Mouse (Mus musculus) heart, adult 2 months (tissue): ENCODE data around the gene Tmem236. TPM values are rescaled to one million over a fixed set of nuclear protein-coding genes. Genes with fewer than 3 reads are reported as not detected.

ENCODE experiments used
- DNase-seq, 2 experiments: peaks; one replicate each; pipeline ENCODE4 v3.0.0; 2021
- H3K27ac ChIP-seq: fragments of 200-600 bp; 2 replicates; pipeline ENCODE4 v1.8.1; 2022
- H3K27me3 ChIP-seq: fragments of 200-500 bp; 2 replicates; pipeline ENCODE4 v1.6.1; 2012; ENCODE audit warnings: mild to moderate bottlenecking, low read length, inconsistent platforms, mixed read lengths; ENCODE audit not compliant: control insufficient read depth, insufficient read depth
- H3K36me3 ChIP-seq: fragments of 200-500 bp; 2 replicates; pipeline ENCODE4 v1.6.1; 2012; ENCODE audit warnings: low read length, inconsistent platforms; ENCODE audit not compliant: control insufficient read depth, insufficient read depth
- H3K4me1 ChIP-seq: fragments of 200-500 bp; 2 replicates; pipeline ENCODE4 v1.6.1; 2011; ENCODE audit warnings: low read length; ENCODE audit not compliant: control insufficient read depth, insufficient read depth
- H3K4me3 ChIP-seq: fragments of 200-600 bp; 2 replicates; pipeline ENCODE4 v1.8.1; 2022
- H3K79me2 ChIP-seq: fragments of 200-500 bp; replicated peaks from 2 replicates; pipeline ENCODE4 v1.6.1; 2012; ENCODE audit warnings: mild to moderate bottlenecking, inconsistent platforms, low read length, moderate library complexity, mixed read lengths; ENCODE audit not compliant: control insufficient read depth, insufficient read depth
- H3K9ac ChIP-seq: fragments of 200-500 bp; 2 replicates; pipeline ENCODE4 v1.6.1; 2012; ENCODE audit warnings: low read depth, mild to moderate bottlenecking, control low read depth, inconsistent platforms, low read length, mixed read lengths
- CTCF ChIP-seq: fragments of 200-600 bp; IDR thresholded peaks from 2 replicates; pipeline ENCODE4 v1.8.1; 2022; ENCODE audit warnings: antibody characterized with exemption, mild to moderate bottlenecking, moderate library complexity
- EP300 ChIP-seq: fragments of 200-500 bp; IDR thresholded peaks from 2 replicates; pipeline ENCODE4 v1.6.1; 2011; ENCODE audit warnings: low read depth, low read length, control low read depth; ENCODE audit not compliant: insufficient read depth
- POLR2A ChIP-seq: fragments of 200-500 bp; IDR thresholded peaks from 2 replicates; pipeline ENCODE4 v1.6.1; 2011; ENCODE audit warnings: mild to moderate bottlenecking, low read depth, low read length, control low read depth; ENCODE audit not compliant: insufficient read depth
- WGBS: fragments of 180-500 bp; shearing (Covaris S2); methylation state at CpG from one replicate; pipeline ENCODE4 v1.1.7; 2018; 5-methylcytosine and 5-hydroxymethylcytosine counted together
- intact Hi-C: fragments of 180-260 bp; cut with DNase I; formaldehyde crosslinking; loops from one replicate; pipeline ENCODE4 v1.15.1; 2025
- polyA plus RNA-seq: library from polyadenylated mRNA; depleted of rRNA; stranded (reverse); fragments of >200 nt; gene quantifications from 2 replicates; pipeline ENCODE4 v1.2.3, GENCODE M21; 2012
- total RNA-seq, 2 experiments: library from RNA; stranded (reverse); gene quantifications; 2 replicates each; pipeline ENCODE4 v1.2.3; 2021

Gene Tmem236
- total and polyA plus RNA-seq, 3 experiments, result 0.08 TPM; not detected in 2

GRCm38 (mm10) chr2:14159047-14159446 is 15.3 kb upstream of the Tmem236 start:
- TF ChIP-seq CTCF (no peak), POLR2A (no peak), EP300 (no peak)
- DNase-seq, result no peak
- no peaks in the 10 kb centered on the region for H3K4me1 ChIP-seq
- no peak overlapping the region for H3K9ac ChIP-seq
- no peaks in the 10 kb centered on the region for H3K27me3 ChIP-seq
- 78% methylated on average over 3 of the region's 3 CpGs for WGBS
- no peak overlapping the region for H3K27ac ChIP-seq
- H3K36me3 ChIP-seq, result no peaks in the 10 kb centered on the region
- intact Hi-C loops, result loop anchor here (5.0 kb wide), 1 partner anchor 133 kb away; no protein-coding TSS in a partner anchor
- no peak overlapping the region for H3K4me3 ChIP-seq
- H3K79me2 ChIP-seq, result no peaks in the 10 kb centered on the region

- peaks cover 6% of the 10 kb centered on the region for H3K4me1 ChIP-seq
- DNase-seq, result no peak
- TF ChIP-seq CTCF, result peak; percentile 46
- no peak for TF ChIP-seq EP300
- no peak for TF ChIP-seq POLR2A
- no peak overlapping the region for H3K27ac ChIP-seq
- intact Hi-C loops, result loop anchor here (5.0 to 10.0 kb wide), 3 partner anchors 107 to 545 kb away; no protein-coding TSS in a partner anchor
- H3K79me2 ChIP-seq, result no peaks in the 10 kb centered on the region
- WGBS, result 68% methylated on average over 2 of the region's 2 CpGs
- no peaks in the 10 kb centered on the region for H3K27me3 ChIP-seq
- no peak overlapping the region for H3K4me3 ChIP-seq
- peaks cover 3% of the 10 kb centered on the region; the same call in 1 of the 2 replicates for H3K36me3 ChIP-seq
- no peak overlapping the region for H3K9ac ChIP-seq
Measured at GRCm38 (mm10) chr2:14159756-14160155, 14.6 kb upstream of the Tmem236 start.

- TF ChIP-seq CTCF, result no peak
- no peak for TF ChIP-seq POLR2A
- no peak for TF ChIP-seq EP300
- DNase-seq, result peak; percentile 21 to 38
- Histone ChIP-seq H3K79me2 (no peaks in the 10 kb centered on the region), H3K27me3 (no peaks in the 10 kb centered on the region), H3K36me3 (peaks cover 3% of the 10 kb centered on the region), H3K4me1 (peaks cover 12% of the 10 kb centered on the region), H3K4me3 (no peak overlapping the region), H3K9ac (no peak overlapping the region), H3K27ac (no peak overlapping the region)
- WGBS, result 15% methylated on average over 5 of the region's 5 CpGs
- intact Hi-C loops, result loop anchor here (5.0 to 10.0 kb wide), 2 partner anchors 112 to 540 kb away; no protein-coding TSS in a partner anchor
Measured at GRCm38 (mm10) chr2:14164459-14165030, 9.8 kb upstream of the Tmem236 start.

GRCm38 (mm10) chr2:14165066-14165465 is 9.3 kb upstream of the Tmem236 start:
- Histone ChIP-seq H3K4me1 (peaks cover 12% of the 10 kb centered on the region), H3K9ac (no peak overlapping the region), H3K27me3 (no peaks in the 10 kb centered on the region), H3K27ac (no peak overlapping the region), H3K79me2 (no peaks in the 10 kb centered on the region), H3K36me3 (peaks cover 3% of the 10 kb centered on the region), H3K4me3 (no peak overlapping the region)
- WGBS, result 35% methylated on average over 2 of the region's 2 CpGs
- intact Hi-C loops, result loop anchor here (10.0 kb wide), 1 partner anchor 540 kb away; no protein-coding TSS in a partner anchor
- DNase-seq, result no peak
- no peak for TF ChIP-seq EP300
- TF ChIP-seq POLR2A, result no peak
- no peak for TF ChIP-seq CTCF

GRCm38 (mm10) chr2:14165618-14166344 is 8.5 kb upstream of the Tmem236 start:
- H3K27ac ChIP-seq, result no peak overlapping the region
- WGBS, result 46% methylated on average over 3 of the region's 3 CpGs
- no peak overlapping the region for H3K4me3 ChIP-seq
- no peaks in the 10 kb centered on the region for H3K27me3 ChIP-seq
- no peak overlapping the region for H3K9ac ChIP-seq
- DNase-seq, result peak; percentile 20 to 29
- no peaks in the 10 kb centered on the region for H3K79me2 ChIP-seq
- TF ChIP-seq CTCF (no peak), POLR2A (no peak), EP300 (no peak)
- H3K4me1 ChIP-seq, result peaks cover 12% of the 10 kb centered on the region
- peaks cover 3% of the 10 kb centered on the region for H3K36me3 ChIP-seq
- intact Hi-C loops, result loop anchor here (10.0 kb wide), 1 partner anchor 539 kb away; no protein-coding TSS in a partner anchor

- intact Hi-C loops, result loop anchor here (10.0 kb wide), 1 partner anchor 537 kb away; no protein-coding TSS in a partner anchor
Measured at GRCm38 (mm10) chr2:14167721-14168120, 6.6 kb upstream of the Tmem236 start.

More at GRCm38 (mm10) chr2:14167721-14168120, 6.6 kb upstream of the Tmem236 start:
- TF ChIP-seq EP300 (no peak), POLR2A (no peak), CTCF (no peak)
- H3K4me1 ChIP-seq, result peaks cover 12% of the 10 kb centered on the region
- no peak overlapping the region for H3K27ac ChIP-seq
- DNase-seq, result no peak
- H3K27me3 ChIP-seq, result no peaks in the 10 kb centered on the region
- no peak overlapping the region for H3K9ac ChIP-seq
- H3K36me3 ChIP-seq, result peaks cover 3% of the 10 kb centered on the region
- no peak overlapping the region for H3K4me3 ChIP-seq
- no peaks in the 10 kb centered on the region for H3K79me2 ChIP-seq
